Mouse (Mus musculus): ENCODE measurements at regions not wholly inside any gene's neighbourhood (a gene's known extent, or its start where the extent isn't known, plus 50 kb on each side); places are given as distances from the start of the nearest gene placed in this dataset.

DNA sequence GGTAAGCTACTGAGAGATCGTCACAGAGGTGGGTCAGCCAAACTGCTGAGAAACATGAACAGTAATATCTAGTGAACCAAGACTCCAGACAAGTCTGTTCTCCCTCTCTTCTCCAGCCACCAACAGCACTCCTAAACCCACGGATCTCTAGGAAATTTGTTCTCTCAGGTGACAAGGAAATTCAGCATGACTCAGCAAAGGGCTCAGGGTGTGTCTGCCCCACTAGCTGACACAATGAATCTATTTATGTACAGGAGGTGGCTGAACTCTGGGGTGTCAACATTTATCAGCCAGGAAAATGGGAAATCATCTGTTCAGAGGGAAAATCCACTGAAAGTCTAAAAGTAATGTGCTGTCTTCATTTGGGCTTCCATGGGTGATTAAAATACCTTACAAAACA lies 149.2 kb downstream of the Actr3 start:
- TF ChIP-seq CTCF (conservative IDR thresholded peaks at IDR 0.05; ENCODE audit: low read length) (no peak), NANOG (IDR thresholded peaks at IDR 0.05; ENCODE audit: borderline replicate concordance, low read length) (no peak), POU5F1 (IDR thresholded peaks at IDR 0.05; ENCODE audit: borderline replicate concordance, low read length) (no peak)

Data from E14TG2a.4 (cell line).